Mouse (Mus musculus) ES-Bruce4 (cell line): ENCODE data around the gene Rundc3a. TPM values are rescaled to one million over a fixed set of nuclear protein-coding genes. Genes with fewer than 3 reads are reported as not detected.

ENCODE experiments used
- H3K27ac ChIP-seq: 2 replicates; pipeline ENCODE4 v1.5.1; 2012; ENCODE audit warnings: low read length, inconsistent platforms; ENCODE audit not compliant: insufficient read depth
- H3K27me3 ChIP-seq: 2 replicates; pipeline ENCODE4 v1.6.1; 2012; ENCODE audit warnings: mild to moderate bottlenecking, low read length, inconsistent platforms; ENCODE audit not compliant: control insufficient read depth, poor library complexity, insufficient read depth, severe bottlenecking
- H3K36me3 ChIP-seq: 2 replicates; pipeline ENCODE4 v1.6.1; 2012; ENCODE audit warnings: inconsistent platforms, mild to moderate bottlenecking, low read length, moderate library complexity; ENCODE audit not compliant: control insufficient read depth, poor library complexity, insufficient read depth, severe bottlenecking
- H3K4me1 ChIP-seq: one replicate; pipeline ENCODE4 v1.8.1; 2011; ENCODE audit warnings: low read length; ENCODE audit not compliant: control insufficient read depth, insufficient read depth
- H3K4me3 ChIP-seq: 2 replicates; pipeline ENCODE4 v1.5.1; 2011; ENCODE audit warnings: low read depth, mild to moderate bottlenecking, low read length
- H3K9ac ChIP-seq: 2 replicates; pipeline ENCODE4 v1.6.1; 2012; ENCODE audit warnings: low read depth, mild to moderate bottlenecking, inconsistent platforms; ENCODE audit not compliant: poor library complexity, severe bottlenecking
- H3K9me3 ChIP-seq: replicated peaks from 2 replicates; pipeline ENCODE4 v1.6.1; 2012; ENCODE audit warnings: mild to moderate bottlenecking, low read length, inconsistent platforms; ENCODE audit not compliant: control insufficient read depth, poor library complexity, insufficient read depth, severe bottlenecking
- CTCF ChIP-seq: IDR thresholded peaks from one replicate; pipeline ENCODE4 v1.8.1; 2011; ENCODE audit warnings: low read depth, low read length
- EP300 ChIP-seq: IDR thresholded peaks from 2 replicates; pipeline ENCODE4 v1.6.1; 2011; ENCODE audit warnings: low read depth, low read length; ENCODE audit not compliant: insufficient read depth
- POLR2A ChIP-seq: IDR thresholded peaks from one replicate; pipeline ENCODE4 v1.8.1; 2011; ENCODE audit warnings: low read length; ENCODE audit not compliant: insufficient read depth
- polyA plus RNA-seq: library from polyadenylated mRNA; stranded (reverse); fragments of >200 nt; gene quantifications from 2 replicates; pipeline ENCODE4 v1.2.4, GENCODE M21; 2011; ENCODE audit warnings: low read depth; ENCODE audit not compliant: missing spikeins, insufficient read depth, insufficient read length

Rundc3a gene
- polyA plus RNA-seq, 1 experiment = 7.0 TPM

GRCm38 (mm10) chr11:102371926-102372685 lies 21.1 kb upstream of the Rundc3a start:
- no peak overlapping the region for H3K27ac ChIP-seq
- no peaks in the 10 kb centered on the region for H3K9me3 ChIP-seq
- no peak overlapping the region for H3K4me3 ChIP-seq
- no peak for TF ChIP-seq EP300
- H3K27me3 ChIP-seq = no peaks in the 10 kb centered on the region
- H3K4me1 ChIP-seq = peaks cover 11% of the 10 kb centered on the region
- H3K36me3 ChIP-seq = no peaks in the 10 kb centered on the region
- H3K9ac ChIP-seq = no peak overlapping the region

DNA sequence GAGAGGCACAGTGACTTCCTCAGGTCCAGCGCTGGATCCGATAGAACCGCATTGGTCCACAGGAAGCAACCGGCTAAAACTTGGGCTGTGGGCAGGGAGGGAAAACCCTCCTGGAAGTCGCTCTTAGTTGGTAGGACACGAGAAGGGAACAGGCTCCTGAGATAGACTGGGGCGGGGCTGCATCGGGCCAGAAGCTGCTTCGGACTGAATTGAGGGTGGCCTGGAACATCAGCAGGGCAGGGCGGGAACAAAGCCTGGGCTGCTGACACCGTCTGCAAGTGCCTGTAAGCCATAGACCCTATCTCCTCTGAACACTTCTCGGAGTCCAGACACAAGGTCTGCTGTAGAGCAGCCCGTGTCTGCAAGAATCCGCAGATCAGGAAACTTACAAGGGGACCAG lies 20.3 kb upstream of the Rundc3a start:
- no peaks in the 10 kb centered on the region for H3K27me3 ChIP-seq
- TF ChIP-seq EP300 = no peak
- TF ChIP-seq CTCF = no peak
- TF ChIP-seq POLR2A = no peak
- H3K4me1 ChIP-seq = peaks cover 9% of the 10 kb centered on the region
- H3K9ac ChIP-seq = 0 out of 2 replicates have a peak overlapping the region, but pooled peaks have one; percentile 0
- H3K9me3 ChIP-seq = no peaks in the 10 kb centered on the region
- H3K36me3 ChIP-seq = no peaks in the 10 kb centered on the region
- peak overlapping the region; percentile 19; the same call in 1 of the 2 replicates for H3K27ac ChIP-seq
- H3K4me3 ChIP-seq = 0 out of 2 replicates have a peak overlapping the region, but pooled peaks have one; percentile 11

DNA sequence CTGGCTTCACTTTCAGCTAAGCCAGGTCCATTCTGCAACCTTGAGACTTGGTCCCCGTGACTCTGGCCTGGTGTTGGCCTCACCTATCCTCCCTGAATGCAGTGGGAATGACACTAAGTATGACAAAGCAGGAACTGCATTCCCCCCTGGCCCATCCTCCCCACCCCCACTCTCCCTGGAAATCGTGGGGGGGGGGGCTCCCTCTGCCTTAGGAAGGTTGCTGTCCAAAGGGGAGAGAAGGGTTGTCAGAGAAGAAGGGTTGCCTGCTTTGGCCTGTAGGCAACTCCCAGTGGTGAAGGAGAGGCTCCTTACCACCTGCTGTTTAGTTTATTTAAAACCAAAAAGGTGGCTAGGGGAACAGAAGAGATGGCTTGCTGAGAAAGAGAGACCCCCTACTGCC lies 19.6 kb upstream of the Rundc3a start:
- H3K9me3 ChIP-seq = no peaks in the 10 kb centered on the region
- H3K4me3 ChIP-seq = no peak overlapping the region
- no peak overlapping the region for H3K9ac ChIP-seq
- H3K27me3 ChIP-seq = no peaks in the 10 kb centered on the region
- H3K4me1 ChIP-seq = peaks cover 9% of the 10 kb centered on the region
- no peak overlapping the region; the same call in 1 of the 2 replicates for H3K27ac ChIP-seq
- no peaks in the 10 kb centered on the region for H3K36me3 ChIP-seq
- TF ChIP-seq POLR2A (no peak), EP300 (0 out of 2 replicates have a peak, but pooled peaks have one; percentile 11), CTCF (no peak)

- Histone ChIP-seq H3K36me3 (no peaks in the 10 kb centered on the region), H3K27me3 (no peaks in the 10 kb centered on the region), H3K4me3 (no peak overlapping the region), H3K9me3 (0 out of 2 replicates have a peak, but pooled peaks cover 4% of the 10 kb centered on the region), H3K27ac (no peak overlapping the region), H3K4me1 (peaks cover 9% of the 10 kb centered on the region), H3K9ac (no peak overlapping the region)
- no peak for TF ChIP-seq CTCF
- TF ChIP-seq EP300 = no peak
- no peak for TF ChIP-seq POLR2A
Observed at GRCm38 (mm10) chr11:102374108-102374725, 19.0 kb upstream of the Rundc3a start.

DNA sequence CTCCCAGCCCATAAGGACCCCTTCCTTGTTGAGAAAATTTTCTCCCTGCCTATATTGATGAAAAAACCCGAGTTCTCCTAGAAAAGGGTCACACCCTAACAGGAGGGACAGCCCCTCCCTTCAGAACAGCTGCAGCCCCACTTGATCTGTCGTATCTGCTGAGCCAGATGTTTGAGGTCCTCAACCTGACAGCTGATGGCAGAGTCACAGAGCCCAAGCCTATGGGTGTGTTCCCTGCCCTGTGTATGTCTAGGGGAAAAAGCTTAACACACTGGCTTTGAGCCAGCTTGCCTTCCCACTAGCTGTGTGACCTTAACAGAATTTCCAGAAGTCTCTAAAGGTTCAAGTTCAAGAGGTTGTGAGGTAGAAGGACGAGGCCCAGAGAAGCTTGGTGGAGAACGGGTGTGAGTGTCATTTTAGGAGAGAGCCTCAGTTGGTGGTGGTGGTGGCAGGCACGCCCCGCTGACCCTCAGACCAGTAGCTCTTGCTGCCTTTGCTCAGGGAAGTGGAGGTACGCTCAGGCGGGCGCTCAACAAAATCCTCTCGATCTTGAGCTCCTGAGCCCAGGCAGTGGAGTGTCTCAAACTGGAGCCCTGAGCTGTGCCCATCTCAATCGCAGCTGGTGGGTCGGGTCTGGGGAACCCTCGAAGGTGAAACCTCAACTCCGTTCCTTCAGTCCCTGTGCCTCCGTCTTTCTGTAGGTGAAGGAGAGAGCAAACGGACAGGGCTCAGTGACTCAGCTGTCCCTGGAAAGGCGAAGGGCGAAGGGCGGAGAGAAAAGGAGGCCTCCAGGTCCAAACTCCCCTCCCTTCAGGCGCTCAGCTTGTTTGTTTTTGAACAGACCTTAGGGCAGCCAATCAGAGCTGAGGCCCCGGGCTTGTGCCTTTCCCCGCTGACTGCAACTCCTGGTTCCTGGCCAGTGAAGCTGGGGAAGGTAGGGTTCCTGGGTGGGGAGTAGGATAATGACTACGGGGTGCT lies 17.7 kb upstream of the Rundc3a start:
- Histone ChIP-seq H3K9ac (peak overlapping the region; percentile 56), H3K27ac (peak overlapping the region; percentile 95), H3K36me3 (no peaks in the 10 kb centered on the region), H3K27me3 (no peaks in the 10 kb centered on the region), H3K4me3 (peak overlapping the region; percentile 44), H3K4me1 (peaks cover 9% of the 10 kb centered on the region), H3K9me3 (0 out of 2 replicates have a peak, but pooled peaks cover 4% of the 10 kb centered on the region)
- TF ChIP-seq CTCF (no peak), EP300 (peak; percentile 75), POLR2A (peak; percentile 15)
